Mouse (Mus musculus): ENCODE results near the gene Hpse2. TPM values are rescaled to one million over a fixed set of nuclear protein-coding genes. Genes with fewer than 3 reads are reported as not detected.

Hpse2 gene
- polyA plus RNA-seq, 1 experiment: not detected

DNA sequence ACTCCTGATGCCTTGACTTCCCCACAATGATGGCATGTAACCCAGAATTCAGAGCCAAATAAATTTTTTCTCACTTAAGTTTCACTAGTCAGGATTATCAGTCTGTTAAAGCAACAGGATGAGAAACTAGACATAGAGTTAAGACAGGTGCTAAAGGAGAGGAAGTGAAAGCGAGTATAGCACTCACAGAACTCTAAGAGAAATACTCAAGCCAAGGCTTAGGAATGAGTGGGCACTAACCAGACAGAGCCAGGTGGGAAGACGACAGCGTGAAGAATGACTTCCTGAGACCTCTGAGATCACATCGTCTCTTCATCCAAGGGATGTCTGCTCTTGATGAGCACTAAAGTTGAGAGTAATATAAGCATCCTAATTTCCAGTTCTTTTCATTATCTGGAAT lies 144.2 kb downstream of the Hpse2 start:
- Histone ChIP-seq H3K27me3 (ENCODE audit: control insufficient read depth, insufficient read depth, low read length, poor library complexity, severe bottlenecking) (no peaks in the 10 kb centered on the region), H3K9ac (ENCODE audit: low read depth, poor library complexity, severe bottlenecking) (no peak overlapping the region), H3K4me3 (ENCODE audit: low read depth, low read length) (no peak overlapping the region), H3K27ac (ENCODE audit: insufficient read depth, low read length) (no peak overlapping the region), H3K36me3 (ENCODE audit: control insufficient read depth, insufficient read depth, low read length, poor library complexity, severe bottlenecking) (no peaks in the 10 kb centered on the region), H3K9me3 (replicated peaks; ENCODE audit: control insufficient read depth, insufficient read depth, low read length, poor library complexity, severe bottlenecking) (no peaks in the 10 kb centered on the region), H3K4me1 (ENCODE audit: control insufficient read depth, insufficient read depth, low read length) (no peaks in the 10 kb centered on the region)
- TF ChIP-seq EP300 (IDR thresholded peaks at IDR 0.05; ENCODE audit: insufficient read depth, low read depth, low read length): no peak
- no peak for TF ChIP-seq CTCF (IDR thresholded peaks at IDR 0.05; ENCODE audit: low read depth, low read length)
- no peak for TF ChIP-seq POLR2A (IDR thresholded peaks at IDR 0.05; ENCODE audit: insufficient read depth, low read length)

DNA sequence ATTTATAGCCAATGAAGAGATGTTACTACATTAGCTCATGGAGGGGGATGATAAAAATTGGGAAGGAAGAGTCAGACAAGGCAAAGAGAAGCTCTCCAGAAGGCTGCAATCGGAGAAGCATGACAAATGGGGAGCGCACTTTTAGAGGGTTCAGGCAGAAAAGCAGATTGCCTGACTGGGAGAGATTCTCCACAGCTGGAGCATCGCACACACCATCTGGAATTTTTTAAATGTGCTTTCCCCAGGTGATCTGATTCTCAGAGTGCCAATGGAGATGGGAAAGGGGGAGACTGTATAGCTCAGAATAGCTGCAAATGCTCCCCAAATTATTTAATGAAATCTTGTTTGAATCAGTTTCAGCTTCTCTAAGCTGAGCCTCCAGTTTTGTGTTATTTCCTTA lies 156.4 kb downstream of the Hpse2 start:
- Histone ChIP-seq H3K27ac (ENCODE audit: insufficient read depth, low read length) (no peak overlapping the region), H3K9ac (ENCODE audit: low read depth, poor library complexity, severe bottlenecking) (no peak overlapping the region), H3K27me3 (ENCODE audit: control insufficient read depth, insufficient read depth, low read length, poor library complexity, severe bottlenecking) (no peaks in the 10 kb centered on the region), H3K4me1 (ENCODE audit: control insufficient read depth, insufficient read depth, low read length) (no peaks in the 10 kb centered on the region), H3K9me3 (replicated peaks; ENCODE audit: control insufficient read depth, insufficient read depth, low read length, poor library complexity, severe bottlenecking) (no peaks in the 10 kb centered on the region), H3K36me3 (ENCODE audit: control insufficient read depth, insufficient read depth, low read length, poor library complexity, severe bottlenecking) (no peaks in the 10 kb centered on the region), H3K4me3 (ENCODE audit: low read depth, low read length) (no peak overlapping the region)
- no peak for TF ChIP-seq EP300 (IDR thresholded peaks at IDR 0.05; ENCODE audit: insufficient read depth, low read depth, low read length)
- no peak for TF ChIP-seq POLR2A (IDR thresholded peaks at IDR 0.05; ENCODE audit: insufficient read depth, low read length)
- TF ChIP-seq CTCF (IDR thresholded peaks at IDR 0.05; ENCODE audit: low read depth, low read length): no peak

DNA sequence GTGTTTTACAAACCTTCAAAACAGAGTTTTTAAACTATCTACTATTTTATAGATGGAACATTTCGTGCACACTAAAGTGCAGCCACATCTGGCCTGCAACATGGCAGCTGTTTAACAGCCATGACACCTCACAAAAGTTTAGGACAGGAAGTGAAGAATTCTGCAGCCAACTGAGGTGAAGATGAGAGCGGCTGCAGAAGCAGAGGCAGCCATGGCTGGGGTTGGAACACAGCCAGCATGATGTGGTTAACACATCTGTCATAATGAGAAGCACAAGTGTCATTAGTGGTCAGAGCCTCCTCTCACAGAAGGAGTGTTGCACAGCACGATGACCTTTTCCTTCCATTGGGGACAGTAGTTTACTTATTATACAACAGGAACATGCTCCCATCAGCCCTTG lies 194.6 kb downstream of the Hpse2 start:
- no peak overlapping the region for H3K9ac ChIP-seq (ENCODE audit: low read depth, poor library complexity, severe bottlenecking)
- H3K36me3 ChIP-seq (ENCODE audit: control insufficient read depth, insufficient read depth, low read length, poor library complexity, severe bottlenecking): no peaks in the 10 kb centered on the region
- no peak overlapping the region for H3K27ac ChIP-seq (ENCODE audit: insufficient read depth, low read length)
- H3K4me1 ChIP-seq (ENCODE audit: control insufficient read depth, insufficient read depth, low read length): no peaks in the 10 kb centered on the region
- H3K27me3 ChIP-seq (ENCODE audit: control insufficient read depth, insufficient read depth, low read length, poor library complexity, severe bottlenecking): no peaks in the 10 kb centered on the region
- TF ChIP-seq EP300 (IDR thresholded peaks at IDR 0.05; ENCODE audit: insufficient read depth, low read depth, low read length) (no peak), CTCF (IDR thresholded peaks at IDR 0.05; ENCODE audit: low read depth, low read length) (no peak), POLR2A (IDR thresholded peaks at IDR 0.05; ENCODE audit: insufficient read depth, low read length) (no peak)
- no peak overlapping the region for H3K4me3 ChIP-seq (ENCODE audit: low read depth, low read length)
- H3K9me3 ChIP-seq (replicated peaks; ENCODE audit: control insufficient read depth, insufficient read depth, low read length, poor library complexity, severe bottlenecking): no peaks in the 10 kb centered on the region

DNA sequence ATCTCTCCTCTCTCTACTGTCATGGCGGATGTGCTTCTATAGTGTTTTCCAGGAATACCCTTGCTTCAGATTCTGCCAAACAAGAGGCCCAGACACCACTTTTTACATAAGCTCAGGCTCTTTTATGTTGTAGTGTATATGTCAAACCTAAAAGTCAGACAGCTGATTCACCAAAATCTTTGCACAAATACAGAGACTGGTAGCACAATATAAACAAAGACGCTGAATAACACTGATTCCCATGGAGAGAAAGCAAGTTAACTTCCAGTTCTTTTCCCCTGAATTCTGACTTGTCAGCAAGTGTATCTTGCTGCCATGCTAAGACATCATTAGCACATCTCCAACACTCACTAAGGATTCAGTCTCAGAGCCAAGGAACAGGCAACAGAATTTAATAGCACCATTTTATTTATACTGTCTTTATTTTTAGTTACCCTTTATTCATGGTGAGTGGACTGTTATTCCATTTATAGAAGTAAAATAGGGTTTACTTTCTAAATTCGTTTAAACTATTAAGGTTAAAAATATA lies 212.7 kb downstream of the Hpse2 start:
- TF ChIP-seq POLR2A (IDR thresholded peaks at IDR 0.05; ENCODE audit: insufficient read depth, low read length) (no peak), EP300 (IDR thresholded peaks at IDR 0.05; ENCODE audit: insufficient read depth, low read depth, low read length) (no peak), CTCF (IDR thresholded peaks at IDR 0.05; ENCODE audit: low read depth, low read length) (no peak)
- Histone ChIP-seq H3K27me3 (ENCODE audit: control insufficient read depth, insufficient read depth, low read length, poor library complexity, severe bottlenecking) (no peaks in the 10 kb centered on the region), H3K36me3 (ENCODE audit: control insufficient read depth, insufficient read depth, low read length, poor library complexity, severe bottlenecking) (no peaks in the 10 kb centered on the region), H3K4me1 (ENCODE audit: control insufficient read depth, insufficient read depth, low read length) (no peaks in the 10 kb centered on the region), H3K9me3 (replicated peaks; ENCODE audit: control insufficient read depth, insufficient read depth, low read length, poor library complexity, severe bottlenecking) (no peaks in the 10 kb centered on the region), H3K4me3 (ENCODE audit: low read depth, low read length) (no peak overlapping the region), H3K27ac (ENCODE audit: insufficient read depth, low read length) (no peak overlapping the region), H3K9ac (ENCODE audit: low read depth, poor library complexity, severe bottlenecking) (no peak overlapping the region)

DNA sequence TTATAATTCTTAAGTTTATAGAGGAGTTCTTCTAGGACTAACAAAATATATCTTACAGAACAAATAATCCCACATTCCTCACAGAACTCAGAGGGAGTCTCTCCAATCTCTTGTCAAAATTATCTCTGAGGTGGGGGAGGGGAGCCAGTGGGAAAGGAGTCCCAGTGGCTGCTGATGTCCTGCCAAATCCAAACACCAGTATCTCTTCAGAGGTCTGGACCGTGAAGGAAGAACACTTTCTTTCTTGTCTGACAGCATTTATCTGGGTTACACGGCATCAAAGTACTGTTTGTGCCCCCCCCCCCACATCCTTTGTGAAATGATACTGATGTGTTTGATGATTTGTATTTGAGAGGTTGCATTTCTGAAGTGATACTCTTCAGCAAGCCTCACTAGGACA lies 213.3 kb downstream of the Hpse2 start:
- Histone ChIP-seq H3K4me3 (ENCODE audit: low read depth, low read length) (no peak overlapping the region), H3K4me1 (ENCODE audit: control insufficient read depth, insufficient read depth, low read length) (no peaks in the 10 kb centered on the region), H3K36me3 (ENCODE audit: control insufficient read depth, insufficient read depth, low read length, poor library complexity, severe bottlenecking) (no peaks in the 10 kb centered on the region), H3K9ac (ENCODE audit: low read depth, poor library complexity, severe bottlenecking) (no peak overlapping the region), H3K9me3 (replicated peaks; ENCODE audit: control insufficient read depth, insufficient read depth, low read length, poor library complexity, severe bottlenecking) (no peaks in the 10 kb centered on the region), H3K27ac (ENCODE audit: insufficient read depth, low read length) (no peak overlapping the region), H3K27me3 (ENCODE audit: control insufficient read depth, insufficient read depth, low read length, poor library complexity, severe bottlenecking) (no peaks in the 10 kb centered on the region)
- no peak for TF ChIP-seq EP300 (IDR thresholded peaks at IDR 0.05; ENCODE audit: insufficient read depth, low read depth, low read length)
- TF ChIP-seq POLR2A (IDR thresholded peaks at IDR 0.05; ENCODE audit: insufficient read depth, low read length): no peak
- no peak for TF ChIP-seq CTCF (IDR thresholded peaks at IDR 0.05; ENCODE audit: low read depth, low read length)

DNA sequence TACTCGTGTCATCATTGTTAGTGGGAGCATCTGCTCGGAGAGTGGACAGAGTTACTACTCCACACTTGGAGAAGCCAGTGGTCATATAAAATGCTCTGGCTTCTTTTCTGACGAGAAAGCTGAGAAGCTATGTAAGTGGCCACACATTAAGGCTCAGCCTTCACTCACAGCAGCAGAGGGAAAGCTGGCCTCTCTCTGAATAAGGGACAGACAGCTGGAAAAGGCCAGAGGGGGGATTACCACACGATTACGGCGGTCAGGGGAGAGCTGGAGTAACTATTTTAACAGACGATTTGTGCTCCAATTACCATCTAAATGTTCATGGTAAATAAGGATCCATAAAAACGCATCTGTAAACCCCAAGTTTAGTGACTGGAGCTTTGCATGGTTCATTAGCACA lies 232.1 kb downstream of the Hpse2 start:
- TF ChIP-seq POLR2A (IDR thresholded peaks at IDR 0.05; ENCODE audit: insufficient read depth, low read length): no peak
- no peak for TF ChIP-seq EP300 (IDR thresholded peaks at IDR 0.05; ENCODE audit: insufficient read depth, low read depth, low read length)
- TF ChIP-seq CTCF (IDR thresholded peaks at IDR 0.05; ENCODE audit: low read depth, low read length): no peak
- Histone ChIP-seq H3K27ac (ENCODE audit: insufficient read depth, low read length) (no peak overlapping the region), H3K4me1 (ENCODE audit: control insufficient read depth, insufficient read depth, low read length) (no peaks in the 10 kb centered on the region), H3K27me3 (ENCODE audit: control insufficient read depth, insufficient read depth, low read length, poor library complexity, severe bottlenecking) (no peaks in the 10 kb centered on the region), H3K9ac (ENCODE audit: low read depth, poor library complexity, severe bottlenecking) (no peak overlapping the region), H3K4me3 (ENCODE audit: low read depth, low read length) (no peak overlapping the region), H3K36me3 (ENCODE audit: control insufficient read depth, insufficient read depth, low read length, poor library complexity, severe bottlenecking) (no peaks in the 10 kb centered on the region), H3K9me3 (replicated peaks; ENCODE audit: control insufficient read depth, insufficient read depth, low read length, poor library complexity, severe bottlenecking) (no peaks in the 10 kb centered on the region; the same call in 1 of the 2 replicates)
